Mouse (Mus musculus): ENCODE results near the gene Fam83g.

DNA sequence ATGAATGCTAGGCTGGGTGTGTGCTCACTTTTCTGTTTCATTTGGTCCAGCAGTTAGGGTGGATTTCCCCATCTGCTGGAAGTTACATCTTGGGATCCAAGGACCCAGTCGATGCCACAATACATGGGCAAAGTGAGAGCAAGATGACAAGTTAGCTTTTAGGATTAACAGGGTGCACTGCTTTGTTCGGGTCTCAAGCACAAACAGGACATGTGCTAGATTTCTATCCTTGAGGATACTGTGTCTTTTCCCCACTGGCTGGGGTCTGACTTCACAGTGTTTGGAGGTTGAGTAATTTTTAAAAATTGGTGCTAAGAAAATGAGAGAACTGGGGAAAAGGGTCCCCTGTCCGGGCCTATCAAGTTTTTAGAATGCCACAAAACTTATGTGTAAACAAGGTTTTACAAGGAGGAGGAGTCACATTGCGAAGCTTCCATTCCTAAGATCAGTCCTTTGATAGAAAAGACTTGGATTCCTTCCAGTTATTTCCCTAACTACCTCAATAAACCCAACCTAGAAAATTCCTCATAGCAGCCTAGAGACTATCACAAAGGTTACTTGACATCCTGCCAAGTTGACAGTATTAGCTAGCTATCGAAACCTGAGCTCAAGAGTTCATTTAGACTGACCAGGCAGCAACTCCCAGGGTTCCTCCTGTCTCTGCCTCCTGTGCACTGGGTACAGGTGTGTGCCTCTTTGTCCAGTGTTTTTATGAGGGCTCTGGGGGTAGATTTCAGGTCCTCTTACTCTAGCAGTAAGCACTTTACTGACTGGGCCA, 40.5 kb upstream of the Fam83g start:
- TF ChIP-seq CTCF (IDR thresholded peaks at IDR 0.05; ENCODE audit: low read depth) (no peak), EP300 (IDR thresholded peaks at IDR 0.05; ENCODE audit: low read depth) (no peak)
